Mouse (Mus musculus) hematopoietic multipotent progenitor cell, adult 10-12 weeks (in vitro differentiated cells): ENCODE measurements around the gene Prkce. TPM values are rescaled to one million over a fixed set of nuclear protein-coding genes. Genes with fewer than 3 reads are reported as not detected.

Experiments
- polyA plus RNA-seq: library from polyadenylated mRNA; stranded (reverse); fragments of >175 nt; gene quantifications from 2 replicates; pipeline ENCODE4 v1.2.3, GENCODE M21; 2012; ENCODE audit warnings: low replicate concordance

The Prkce gene
- polyA plus RNA-seq: 29.4 and 31.7 TPM in 2 replicates

GRCm38 (mm10) chr17:86167320-86168230 is at the start of gene Prkce:
Gene Prkce (plus strand): TSS chr17:86167785.

GRCm38 (mm10) chr17:86145079-86145951 is 22.3 kb upstream of the Prkce start, which contains the start of gene Srbd1:
Gene Srbd1 (minus strand): TSS chr17:86145175.

DNA sequence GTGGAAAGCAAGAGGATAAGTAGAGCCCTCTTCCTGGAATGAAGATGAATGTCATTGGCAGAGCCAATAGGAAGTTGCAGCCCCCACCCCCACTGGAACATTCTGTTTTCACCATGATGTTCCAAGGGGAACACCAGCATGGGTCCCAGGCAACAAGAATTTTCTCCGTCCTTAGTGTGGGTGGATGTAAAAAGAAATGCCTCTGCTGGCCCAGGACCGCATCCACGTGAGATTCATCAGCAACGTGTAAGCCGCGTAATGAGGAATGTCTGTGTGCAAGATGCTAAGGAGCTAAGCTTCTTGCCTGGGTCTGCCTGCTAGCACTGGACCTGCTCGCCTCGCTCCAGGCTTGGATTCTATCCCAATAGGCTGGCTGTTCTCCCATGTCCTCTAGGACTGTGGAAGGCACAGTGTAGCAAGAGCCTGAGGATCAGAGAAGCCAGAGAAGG is 337.6 kb downstream of the Prkce start, which contains the start of gene Gm10309:
Gm10309 (minus strand) TSS at position 50 of the 449 bp plus-strand sequence.

Other genes starting within 250 kb of the Prkce start
- 2.9 and 6.6 TPM in 2 replicates for gene Srbd1, start 22.6 kb upstream of the Prkce start, polyA plus RNA-seq